Mouse (Mus musculus): ENCODE measurements around the gene Leo1. TPM values are rescaled to one million over a fixed set of nuclear protein-coding genes. Genes with fewer than 3 reads are reported as not detected.
"Not testable (repeated sequence)": the region's sequence is repeated elsewhere in the genome, so short reads cannot be mapped to it uniquely, and the experiment has no call there.

Leo1 gene
- polyA plus RNA-seq, 1 experiment from 2014 or later: 27.1 TPM

DNA sequence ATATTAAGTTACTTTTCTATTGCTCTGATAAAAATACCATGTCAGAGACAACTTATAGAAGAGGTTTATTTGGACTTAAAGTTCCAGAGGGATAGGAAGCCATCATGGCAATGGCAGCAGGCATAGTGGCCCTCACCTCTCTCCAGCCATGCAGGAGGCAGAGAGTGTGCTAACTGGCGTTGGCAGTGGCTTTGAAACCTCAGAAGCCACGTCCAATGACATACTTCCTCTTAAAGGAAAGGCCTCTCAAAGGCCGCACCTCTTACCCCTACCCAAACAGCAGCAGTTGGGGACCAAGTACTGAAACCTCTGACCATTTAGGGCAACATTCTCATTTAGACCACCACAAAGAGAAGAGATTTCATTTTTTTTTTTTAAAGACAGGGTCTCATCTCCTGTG lies 35.9 kb downstream of the Leo1 start:
- WGBS: 68% methylated on average over 3 of the region's 3 CpGs
- no peak overlapping the region for H3K4me2 ChIP-seq
- 0 out of 2 replicates have a peak, but pooled peaks cover 4% of the 10 kb centered on the region for H3K36me3 ChIP-seq
- H3K9ac ChIP-seq: no peak overlapping the region
- H3K9me3 ChIP-seq (replicated peaks): no peaks in the 10 kb centered on the region
- no peak for ATAC-seq (replicated peaks; ENCODE audit: insufficient number of reproducible peaks, insufficient read depth, low FRiP score, low read depth)
- H3K4me1 ChIP-seq (replicated peaks): no peaks in the 10 kb centered on the region
- no peak overlapping the region for H3K4me3 ChIP-seq
- H3K27ac ChIP-seq: no peak overlapping the region
- H3K27me3 ChIP-seq: no peaks in the 10 kb centered on the region

DNA sequence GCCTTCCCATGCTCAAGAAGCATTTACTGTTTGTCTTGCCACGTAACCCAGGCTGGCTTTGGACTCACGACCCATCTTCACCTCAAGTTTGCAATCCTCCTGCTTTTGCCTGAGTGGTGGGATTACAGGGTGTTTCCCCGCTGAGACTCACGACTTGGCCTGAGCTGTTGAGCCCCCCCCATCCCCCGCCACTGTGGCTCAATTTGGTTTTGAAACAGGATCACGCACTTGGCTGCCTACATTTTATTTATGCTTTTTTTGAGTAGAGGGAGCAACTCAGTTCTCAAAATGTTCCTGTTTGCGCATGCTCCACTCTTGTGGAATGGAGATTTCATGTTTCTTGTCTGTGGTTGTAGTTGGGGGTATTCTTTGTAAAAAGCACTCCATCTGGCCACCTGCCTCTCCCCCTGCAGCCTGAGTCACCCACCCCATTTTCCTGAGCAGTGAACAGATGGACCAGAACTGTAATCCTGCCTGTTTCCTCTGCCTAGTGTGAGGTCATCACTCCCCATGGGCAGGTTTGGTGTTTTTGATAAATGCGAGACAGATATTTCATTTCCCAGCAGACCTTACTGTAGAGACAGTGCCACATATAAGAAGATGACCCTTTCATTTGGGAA lies 37.9 kb downstream of the Leo1 start:
- WGBS: 68% methylated on average over 8 of the region's 8 CpGs
- Histone ChIP-seq H3K9ac (no peak overlapping the region), H3K9me3 (replicated peaks) (no peaks in the 10 kb centered on the region), H3K27me3 (no peaks in the 10 kb centered on the region), H3K4me2 (no peak overlapping the region), H3K4me3 (no peak overlapping the region), H3K36me3 (0 out of 2 replicates have a peak, but pooled peaks cover 4% of the 10 kb centered on the region), H3K27ac (no peak overlapping the region), H3K4me1 (replicated peaks) (no peaks in the 10 kb centered on the region)
- ATAC-seq (replicated peaks; ENCODE audit: insufficient number of reproducible peaks, insufficient read depth, low FRiP score, low read depth): no peak

DNA sequence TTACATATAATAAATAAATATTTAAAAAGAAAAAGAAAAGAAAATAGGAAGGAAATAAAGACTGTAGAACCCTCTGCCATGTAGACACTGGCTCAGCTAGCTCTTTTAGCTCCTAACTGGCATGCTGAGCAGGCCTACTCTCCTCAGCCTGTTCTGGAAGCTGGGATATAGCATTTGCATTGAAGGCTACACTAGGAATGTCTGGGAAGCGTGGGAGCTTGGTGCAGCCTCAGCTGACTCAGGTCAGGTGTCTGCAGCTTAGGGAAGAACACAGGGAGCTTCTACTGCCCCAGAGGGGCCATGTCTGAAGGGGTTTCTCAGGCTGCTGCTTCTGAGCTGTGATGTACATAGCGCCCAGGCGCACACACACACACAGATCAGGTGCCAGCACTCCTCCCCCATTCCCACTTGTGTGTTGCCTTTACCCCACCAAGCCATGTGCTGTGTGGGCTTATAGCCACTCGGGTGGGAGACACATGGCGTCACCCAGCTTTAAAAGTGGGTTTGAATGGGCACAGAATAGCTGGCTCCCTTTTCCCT lies 39.3 kb downstream of the Leo1 start:
- 91% methylated on average over 5 of the region's 5 CpGs for WGBS
- no peaks in the 10 kb centered on the region for H3K9me3 ChIP-seq (replicated peaks)

DNA sequence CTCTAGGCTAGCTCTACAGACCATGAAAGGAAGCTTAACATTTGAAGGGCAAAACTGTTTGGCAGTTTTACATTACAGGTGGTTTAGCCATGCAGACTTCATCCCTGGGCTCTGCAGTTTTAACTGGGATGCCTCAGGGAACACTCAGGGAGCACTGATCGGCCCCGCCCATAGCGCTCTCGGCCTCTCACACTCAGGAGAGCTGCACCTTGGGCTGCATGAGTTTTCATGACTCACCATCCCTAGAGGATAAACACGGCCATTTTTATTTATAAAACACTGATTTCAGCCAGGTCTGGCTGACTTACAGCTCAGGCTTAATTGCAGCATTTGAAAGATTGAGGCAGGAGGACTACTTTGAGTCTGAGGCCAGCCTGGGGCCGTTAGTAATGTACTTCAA lies 43.9 kb downstream of the Leo1 start:
- Histone ChIP-seq H3K36me3 (0 out of 2 replicates have a peak, but pooled peaks cover 4% of the 10 kb centered on the region), H3K9me3 (replicated peaks) (no peaks in the 10 kb centered on the region), H3K27ac (no peak overlapping the region), H3K9ac (no peak overlapping the region), H3K4me1 (replicated peaks) (no peaks in the 10 kb centered on the region), H3K27me3 (no peaks in the 10 kb centered on the region), H3K4me3 (no peak overlapping the region), H3K4me2 (no peak overlapping the region)
- WGBS: 84% methylated on average over 6 of the region's 6 CpGs
- ATAC-seq (replicated peaks; ENCODE audit: insufficient number of reproducible peaks, insufficient read depth, low FRiP score, low read depth): no peak

More for the DNA sequence above, 39.3 kb downstream of the Leo1 start:
- no peak for ATAC-seq (replicated peaks; ENCODE audit: insufficient number of reproducible peaks, insufficient read depth, low FRiP score, low read depth)
- Histone ChIP-seq H3K36me3 (0 out of 2 replicates have a peak, but pooled peaks cover 4% of the 10 kb centered on the region), H3K9ac (no peak overlapping the region), H3K4me3 (no peak overlapping the region), H3K4me1 (replicated peaks) (no peaks in the 10 kb centered on the region), H3K27me3 (no peaks in the 10 kb centered on the region), H3K4me2 (no peak overlapping the region), H3K27ac (no peak overlapping the region)

DNA sequence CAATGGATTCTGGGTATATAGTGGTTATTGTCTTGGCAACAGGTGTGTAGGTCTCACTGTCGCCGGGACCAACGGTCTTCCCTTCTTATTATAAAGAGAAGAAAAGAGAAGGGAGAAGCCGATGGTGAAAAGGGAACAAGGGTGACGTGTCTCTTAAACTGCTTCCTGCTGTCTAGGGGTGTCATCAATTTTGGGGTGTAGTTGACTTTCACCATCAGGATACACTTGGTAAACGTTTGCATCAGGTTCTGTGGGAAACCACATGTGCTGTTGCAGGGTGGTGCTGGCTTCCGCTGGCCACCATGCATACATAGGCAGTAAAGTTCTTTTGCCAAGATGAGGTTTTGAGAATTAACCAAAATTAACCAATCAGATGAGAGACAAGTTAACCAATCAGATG lies 46.9 kb downstream of the Leo1 start:
- H3K27ac ChIP-seq, H3K9ac ChIP-seq: not testable (repeated sequence)
- WGBS: 91% methylated on average over 7 of the region's 7 CpGs

DNA sequence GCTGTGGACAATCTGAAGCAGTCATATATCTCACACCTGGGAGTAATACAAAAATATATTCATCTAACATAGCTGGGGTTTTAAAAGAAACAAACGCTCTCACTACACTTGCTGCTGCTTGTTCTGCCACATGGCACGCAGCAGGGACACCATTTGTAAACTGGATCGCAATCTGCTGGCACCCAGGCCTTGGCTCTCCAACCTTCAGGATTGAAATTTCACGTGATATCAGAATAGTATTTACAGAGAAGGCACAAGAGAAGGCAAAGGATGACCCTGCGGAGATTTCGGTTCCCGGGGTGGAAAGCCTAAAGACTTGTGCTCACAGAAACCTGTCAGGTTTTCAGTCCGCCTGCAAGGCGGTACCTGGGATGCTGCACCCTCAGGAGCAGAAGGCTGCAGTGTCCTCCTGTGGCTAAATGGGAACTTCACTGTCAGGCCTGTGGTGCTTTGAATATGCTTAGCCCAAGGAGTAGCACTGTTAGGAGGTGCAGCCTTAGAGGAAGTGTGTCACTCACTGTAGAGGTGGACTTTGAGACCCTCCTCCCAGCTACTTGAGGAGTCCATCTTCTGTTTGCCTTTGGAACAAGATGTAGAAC lies 53.2 kb downstream of the Leo1 start:
- 0 out of 2 replicates have a peak, but pooled peaks cover 6% of the 10 kb centered on the region for H3K4me1 ChIP-seq (replicated peaks)
- no peak for ATAC-seq (replicated peaks; ENCODE audit: insufficient number of reproducible peaks, insufficient read depth, low FRiP score, low read depth)
- peaks cover 19% of the 10 kb centered on the region for H3K36me3 ChIP-seq
- 77% methylated on average over 9 of the region's 9 CpGs for WGBS
- no peak overlapping the region for H3K4me2 ChIP-seq
- no peaks in the 10 kb centered on the region for H3K9me3 ChIP-seq (replicated peaks)
- H3K27me3 ChIP-seq: no peaks in the 10 kb centered on the region
- no peak overlapping the region for H3K27ac ChIP-seq
- H3K9ac ChIP-seq: no peak overlapping the region
- no peak overlapping the region for H3K4me3 ChIP-seq

More for the DNA sequence above, 46.9 kb downstream of the Leo1 start:
- not testable (repeated sequence) for H3K4me3 ChIP-seq; H3K4me1 ChIP-seq (replicated peaks); H3K36me3 ChIP-seq; H3K4me2 ChIP-seq; ATAC-seq (replicated peaks; ENCODE audit: insufficient number of reproducible peaks, insufficient read depth, low FRiP score, low read depth); H3K27me3 ChIP-seq; H3K9me3 ChIP-seq (replicated peaks)

DNA sequence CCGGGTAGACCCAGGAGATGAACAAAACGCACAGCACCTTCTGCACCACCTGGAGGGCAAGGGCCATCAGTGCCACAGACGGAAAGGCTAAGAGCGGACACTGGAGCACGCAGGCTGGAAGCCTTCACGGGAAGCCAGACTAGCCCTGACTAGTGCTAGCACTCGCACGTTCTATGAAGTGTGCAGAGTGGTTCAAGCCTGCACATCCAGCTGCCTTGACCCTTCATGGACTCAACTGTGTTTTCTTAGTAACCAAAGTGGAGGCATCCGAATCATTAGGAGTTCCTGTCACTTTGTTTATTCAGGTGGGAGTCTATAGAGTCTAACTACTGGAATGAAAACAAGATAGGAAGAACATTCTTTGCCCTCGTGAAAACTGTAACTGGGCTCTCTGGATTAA lies 54.6 kb downstream of the Leo1 start:
- Histone ChIP-seq H3K4me1 (replicated peaks) (0 out of 2 replicates have a peak, but pooled peaks cover 6% of the 10 kb centered on the region), H3K4me2 (no peak overlapping the region), H3K9ac (no peak overlapping the region), H3K9me3 (replicated peaks) (no peaks in the 10 kb centered on the region), H3K36me3 (peaks cover 22% of the 10 kb centered on the region), H3K27me3 (no peaks in the 10 kb centered on the region), H3K27ac (no peak overlapping the region), H3K4me3 (no peak overlapping the region)
- 0 out of 2 replicates have a peak, but pooled peaks have one; percentile 39 for ATAC-seq (replicated peaks; ENCODE audit: insufficient number of reproducible peaks, insufficient read depth, low FRiP score, low read depth)
- 64% methylated on average over 10 of the region's 10 CpGs for WGBS

DNA sequence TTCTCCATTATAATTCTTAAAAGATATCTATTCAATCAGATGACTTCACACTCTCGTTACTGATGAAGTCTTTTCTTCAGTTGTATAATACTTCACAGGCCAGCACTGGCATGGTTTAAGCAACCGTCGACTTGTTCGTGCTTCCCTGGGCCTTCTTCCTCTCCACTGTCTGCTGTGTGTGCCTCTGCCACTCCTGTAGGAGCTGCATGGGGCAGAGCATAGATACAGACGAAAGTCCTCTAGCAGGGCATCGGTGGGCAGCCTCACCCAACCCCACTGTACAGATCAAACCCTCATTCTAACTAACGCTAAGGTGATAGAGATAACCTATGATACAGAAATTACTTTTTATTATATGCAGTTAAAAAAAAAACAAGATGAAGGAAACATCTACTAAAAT lies 57.2 kb downstream of the Leo1 start:
- Histone ChIP-seq H3K4me3 (no peak overlapping the region), H3K9me3 (replicated peaks) (no peaks in the 10 kb centered on the region), H3K4me1 (replicated peaks) (0 out of 2 replicates have a peak, but pooled peaks cover 6% of the 10 kb centered on the region), H3K4me2 (no peak overlapping the region), H3K9ac (no peak overlapping the region), H3K27ac (no peak overlapping the region), H3K27me3 (no peaks in the 10 kb centered on the region), H3K36me3 (peaks cover 31% of the 10 kb centered on the region)
- ATAC-seq (replicated peaks; ENCODE audit: insufficient number of reproducible peaks, insufficient read depth, low FRiP score, low read depth): no peak
- WGBS: 92% methylated on average over 7 of the region's 7 CpGs

DNA sequence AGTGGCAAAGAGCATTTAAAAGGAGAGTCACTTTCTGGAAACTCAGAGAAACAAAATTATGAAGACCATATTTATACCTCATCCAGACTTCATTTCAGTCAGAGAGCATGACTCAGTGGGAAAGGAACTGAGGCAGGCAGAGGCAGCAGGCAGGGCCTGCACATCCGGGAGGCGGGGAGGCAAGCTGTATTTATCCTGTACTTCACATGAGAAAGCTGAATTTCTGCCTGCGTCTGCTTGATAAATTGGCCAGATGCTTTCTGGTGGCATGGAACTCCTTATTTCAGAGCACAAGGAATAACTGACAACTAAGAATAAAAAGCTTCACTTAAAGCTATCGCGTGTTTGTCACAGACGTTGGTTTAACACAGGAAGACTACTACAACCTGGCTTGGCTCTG lies 63.0 kb downstream of the Leo1 start:
- H3K9ac ChIP-seq: no peak overlapping the region
- 86% methylated on average over 6 of the region's 6 CpGs for WGBS
- no peaks in the 10 kb centered on the region for H3K9me3 ChIP-seq (replicated peaks)
- H3K36me3 ChIP-seq: peaks cover 52% of the 10 kb centered on the region
- H3K27ac ChIP-seq: no peak overlapping the region
- H3K4me1 ChIP-seq (replicated peaks): no peaks in the 10 kb centered on the region
- H3K27me3 ChIP-seq: no peaks in the 10 kb centered on the region
- H3K4me2 ChIP-seq: no peak overlapping the region
- ATAC-seq (replicated peaks; ENCODE audit: insufficient number of reproducible peaks, insufficient read depth, low FRiP score, low read depth): no peak
- H3K4me3 ChIP-seq: no peak overlapping the region

DNA sequence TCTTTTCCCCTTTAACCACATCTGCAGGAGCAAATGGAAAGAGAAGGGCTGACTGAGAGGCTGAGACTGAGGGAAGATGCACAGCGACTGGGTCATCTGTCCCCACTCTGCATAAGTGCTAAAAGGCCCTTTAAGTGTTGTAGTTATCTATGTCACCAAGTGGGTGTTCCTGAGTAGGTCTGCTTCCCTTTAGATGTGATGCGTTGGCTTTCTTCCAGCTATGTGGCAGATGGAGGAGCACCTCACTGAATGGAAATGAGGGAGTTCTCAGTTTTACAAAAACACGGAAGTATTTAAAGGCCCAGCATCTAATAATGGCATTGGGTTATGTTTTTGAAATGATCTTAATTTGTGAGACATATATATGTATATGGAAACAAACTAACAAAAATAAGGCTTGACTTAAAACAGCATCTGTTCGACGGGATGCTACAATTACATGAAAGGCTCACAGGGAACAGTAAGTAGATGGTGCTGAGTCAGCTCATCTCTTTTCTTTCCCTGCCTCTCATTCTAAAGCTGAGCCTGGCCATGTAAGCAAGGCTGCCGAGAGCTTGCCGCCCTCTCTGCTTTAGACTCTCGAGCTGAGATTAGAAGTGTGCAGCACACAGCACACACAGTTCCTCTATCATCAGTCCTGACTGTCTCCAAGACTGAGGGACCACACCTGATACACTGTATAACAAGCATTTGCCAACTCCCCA lies 70.1 kb downstream of the Leo1 start:
- H3K27me3 ChIP-seq: no peaks in the 10 kb centered on the region
- no peak overlapping the region for H3K9ac ChIP-seq
- H3K9me3 ChIP-seq (replicated peaks): no peaks in the 10 kb centered on the region
- peaks cover 52% of the 10 kb centered on the region for H3K36me3 ChIP-seq
- H3K4me2 ChIP-seq: no peak overlapping the region
- H3K4me3 ChIP-seq: no peak overlapping the region
- 53% methylated on average over 8 of the region's 8 CpGs for WGBS
- no peaks in the 10 kb centered on the region; the same call in 1 of the 2 replicates for H3K4me1 ChIP-seq (replicated peaks)
- H3K27ac ChIP-seq: no peak overlapping the region
- no peak for ATAC-seq (replicated peaks; ENCODE audit: insufficient number of reproducible peaks, insufficient read depth, low FRiP score, low read depth)

DNA sequence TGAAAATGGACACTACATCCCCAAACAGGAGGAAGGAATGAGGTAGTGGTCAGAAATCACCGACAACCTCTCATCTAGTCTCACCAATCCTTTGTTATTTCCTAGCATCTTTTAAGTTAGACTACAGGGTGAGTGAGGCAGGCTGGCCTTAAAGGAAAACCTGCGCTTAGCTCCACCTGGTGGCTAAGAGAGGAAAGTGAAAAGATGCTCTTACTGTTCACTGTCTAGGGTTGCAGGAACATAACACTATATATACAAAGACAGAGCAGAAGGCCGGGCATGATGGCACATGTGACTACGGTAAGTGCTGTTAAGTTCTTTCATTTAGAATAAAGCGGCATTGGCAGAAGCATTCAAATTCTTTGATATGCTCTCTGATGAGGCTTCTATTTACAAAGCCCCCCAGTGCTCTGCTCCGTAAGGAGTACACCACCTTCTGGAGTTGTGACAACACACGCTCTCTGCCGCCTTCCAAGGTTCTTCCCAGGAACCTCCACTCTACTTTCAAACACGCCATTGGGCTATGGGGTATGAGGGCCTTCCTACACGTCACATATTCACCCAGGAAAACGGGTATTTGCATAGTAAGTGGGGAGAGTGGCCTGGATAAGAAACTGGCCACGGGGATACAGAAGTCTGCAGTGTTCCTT lies 74.3 kb downstream of the Leo1 start:
- Histone ChIP-seq H3K9me3 (replicated peaks) (no peaks in the 10 kb centered on the region), H3K36me3 (peaks cover 22% of the 10 kb centered on the region), H3K4me2 (no peak overlapping the region), H3K9ac (no peak overlapping the region), H3K27ac (no peak overlapping the region), H3K4me3 (no peak overlapping the region), H3K4me1 (replicated peaks) (no peaks in the 10 kb centered on the region; the same call in 1 of the 2 replicates), H3K27me3 (no peaks in the 10 kb centered on the region)
- 59% methylated on average over 12 of the region's 12 CpGs for WGBS
- ATAC-seq (replicated peaks; ENCODE audit: insufficient number of reproducible peaks, insufficient read depth, low FRiP score, low read depth): no peak

Measured in heart, embryonic 15.5 days (tissue).